Mouse (Mus musculus): ENCODE results near the gene Skint6.
"Not testable (repeated sequence)": the region's sequence is repeated elsewhere in the genome, so short reads cannot be mapped to it uniquely, and the experiment has no call there.

Skint6 gene

GRCm38 (mm10) chr4:113286873-113287272 is at the start of gene Skint6:
Skint6 (minus strand) TSS chr4:113286973.
- no peak for DNase-seq

GRCm38 (mm10) chr4:113320911-113321310 is 34.1 kb upstream of the Skint6 start:
- DNase-seq = no peak

GRCm38 (mm10) chr4:113301773-113302473 is 15.2 kb upstream of the Skint6 start:
- no peak for DNase-seq

GRCm38 (mm10) chr4:113263363-113264060 is 23.3 kb downstream of the Skint6 start:
- DNase-seq = no peak

GRCm38 (mm10) chr4:113245808-113246207 is 41.0 kb downstream of the Skint6 start:
- no peak for DNase-seq

GRCm38 (mm10) chr4:113067621-113068020 is 219.2 kb downstream of the Skint6 start:
- no peak for DNase-seq

GRCm38 (mm10) chr4:112979160-112979559 is 307.6 kb downstream of the Skint6 start:
- not testable (repeated sequence) for DNase-seq

GRCm38 (mm10) chr4:112790646-112791045 is 496.1 kb downstream of the Skint6 start:
- DNase-seq = no peak

GRCm38 (mm10) chr4:112774766-112775165 is 512.0 kb downstream of the Skint6 start, which contains the start of gene Skint10:
Skint10 (minus strand) TSS chr4:112774866.
- DNase-seq = no peak
